Mouse (Mus musculus): ENCODE data around the gene Ptms. TPM values are rescaled to one million over a fixed set of nuclear protein-coding genes. Genes with fewer than 3 reads are reported as not detected.

The Ptms gene
- polyA plus RNA-seq, 1 experiment: 1,462 TPM

- TF ChIP-seq MYOD1 (IDR thresholded peaks at IDR 0.05; ENCODE audit: control insufficient read depth in 1 of 3, insufficient read length in 2 of 3, low read depth in 2 of 3): no peak
- peaks cover 18% of the 10 kb centered on the region for H3K79me2 ChIP-seq (ENCODE audit: control insufficient read depth, insufficient read depth)
- H3K36me3 ChIP-seq (ENCODE audit: control insufficient read depth, insufficient read depth): peaks cover 19% of the 10 kb centered on the region
These were observed 17.6 kb upstream of the Ptms start for GRCm38 (mm10) chr6:124937493-124937892.

GRCm38 (mm10) chr6:124936681-124937080, 16.8 kb upstream of the Ptms start:
- H3K36me3 ChIP-seq (ENCODE audit: control insufficient read depth, insufficient read depth): peaks cover 19% of the 10 kb centered on the region
- H3K4me2 ChIP-seq (ENCODE audit: low read depth): no peak overlapping the region
- peaks cover 26% of the 10 kb centered on the region for H3K79me2 ChIP-seq (ENCODE audit: control insufficient read depth, insufficient read depth)
- no peak overlapping the region for H3ac ChIP-seq (ENCODE audit: control insufficient read depth, insufficient read length)
- no peaks in the 10 kb centered on the region for H3K27me3 ChIP-seq (ENCODE audit: control insufficient read depth, insufficient read depth, insufficient read length)
- TF ChIP-seq TCF12 (IDR thresholded peaks at IDR 0.05; ENCODE audit: insufficient read depth, poor library complexity, severe bottlenecking): no peak
- no peak for TF ChIP-seq E2F4 (IDR thresholded peaks at IDR 0.05; ENCODE audit: insufficient read depth)
- no peak for TF ChIP-seq CEBPB (IDR thresholded peaks at IDR 0.05; ENCODE audit: insufficient read depth, poor library complexity, severe bottlenecking)
- TF ChIP-seq REST (IDR thresholded peaks at IDR 0.05; ENCODE audit: insufficient read depth, insufficient read length): no peak
- TF ChIP-seq SRF (IDR thresholded peaks at IDR 0.05; ENCODE audit: control insufficient read depth, insufficient read length, low read depth): no peak
- no peak for TF ChIP-seq MAX (IDR thresholded peaks at IDR 0.05; ENCODE audit: low read depth)
- no peak for TF ChIP-seq TCF3 (IDR thresholded peaks at IDR 0.05; ENCODE audit: insufficient read length, low read depth)
- TF ChIP-seq MYOD1 (IDR thresholded peaks at IDR 0.05; ENCODE audit: control insufficient read depth in 1 of 3, insufficient read length in 2 of 3, low read depth in 2 of 3): no peak
- no peak for TF ChIP-seq MYOG (IDR thresholded peaks at IDR 0.05; ENCODE audit: control insufficient read depth in 1 of 3, insufficient read depth in 1 of 3, insufficient read length in 2 of 3, low read depth in 2 of 3)
- no peak for TF ChIP-seq POLR2AphosphoS2 (IDR thresholded peaks at IDR 0.05; ENCODE audit: insufficient read length, low read depth)
- no peak for TF ChIP-seq POLR2A (IDR thresholded peaks at IDR 0.05; ENCODE audit: insufficient read length, low read depth)
- no peak for TF ChIP-seq USF1 (IDR thresholded peaks at IDR 0.05; ENCODE audit: low read depth)
- H3K4me3 ChIP-seq: no peak overlapping the region

More at GRCm38 (mm10) chr6:124937493-124937892, 17.6 kb upstream of the Ptms start:
- no peak overlapping the region for H3K4me2 ChIP-seq (ENCODE audit: low read depth)
- no peaks in the 10 kb centered on the region for H3K27me3 ChIP-seq (ENCODE audit: control insufficient read depth, insufficient read depth, insufficient read length)
- no peak overlapping the region for H3K4me3 ChIP-seq
- no peak overlapping the region for H3ac ChIP-seq (ENCODE audit: control insufficient read depth, insufficient read length)

DNA sequence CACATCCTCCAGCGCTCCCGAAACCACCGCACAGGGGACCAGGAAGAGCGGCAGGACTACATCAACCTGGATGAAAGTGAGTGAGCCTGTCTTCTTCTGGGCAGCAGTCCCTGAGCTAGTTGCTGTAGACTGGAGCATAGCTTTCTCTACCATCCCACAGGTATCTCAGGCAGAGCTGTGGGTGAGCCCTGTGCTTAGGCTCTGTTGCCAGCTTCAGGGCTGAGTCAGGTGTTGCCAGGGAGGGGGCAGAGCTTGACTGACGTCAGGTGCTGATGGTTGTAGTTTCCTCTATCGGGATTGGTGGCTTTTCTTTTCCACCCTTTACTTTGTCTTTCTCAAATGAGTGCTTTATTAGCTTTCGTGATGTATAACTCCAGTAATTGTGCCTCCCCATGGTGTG, 14.8 kb upstream of the Ptms start:
- Histone ChIP-seq H3K4me2 (ENCODE audit: low read depth) (no peak overlapping the region), H3K79me2 (ENCODE audit: control insufficient read depth, insufficient read depth) (peaks cover 27% of the 10 kb centered on the region), H3K36me3 (ENCODE audit: control insufficient read depth, insufficient read depth) (peaks cover 19% of the 10 kb centered on the region), H3ac (ENCODE audit: control insufficient read depth, insufficient read length) (no peak overlapping the region), H3K4me3 (no peak overlapping the region), H3K27me3 (ENCODE audit: control insufficient read depth, insufficient read depth, insufficient read length) (no peaks in the 10 kb centered on the region)
- TF ChIP-seq TCF12 (IDR thresholded peaks at IDR 0.05; ENCODE audit: insufficient read depth, poor library complexity, severe bottlenecking): no peak
- no peak for TF ChIP-seq SRF (IDR thresholded peaks at IDR 0.05; ENCODE audit: control insufficient read depth, insufficient read length, low read depth)
- TF ChIP-seq MYOD1 (IDR thresholded peaks at IDR 0.05; ENCODE audit: control insufficient read depth in 1 of 3, insufficient read length in 2 of 3, low read depth in 2 of 3): no peak
- no peak for TF ChIP-seq E2F4 (IDR thresholded peaks at IDR 0.05; ENCODE audit: insufficient read depth)
- no peak for TF ChIP-seq USF1 (IDR thresholded peaks at IDR 0.05; ENCODE audit: low read depth)
- no peak for TF ChIP-seq TCF3 (IDR thresholded peaks at IDR 0.05; ENCODE audit: insufficient read length, low read depth)
- TF ChIP-seq POLR2A (IDR thresholded peaks at IDR 0.05; ENCODE audit: insufficient read length, low read depth): no peak
- no peak for TF ChIP-seq REST (IDR thresholded peaks at IDR 0.05; ENCODE audit: insufficient read depth, insufficient read length)
- TF ChIP-seq MAX (IDR thresholded peaks at IDR 0.05; ENCODE audit: low read depth): no peak

GRCm38 (mm10) chr6:124933127-124933526, 13.2 kb upstream of the Ptms start:
- H3K36me3 ChIP-seq (ENCODE audit: control insufficient read depth, insufficient read depth): peaks cover 19% of the 10 kb centered on the region
- no peak for TF ChIP-seq POLR2A (IDR thresholded peaks at IDR 0.05; ENCODE audit: insufficient read length, low read depth)
- no peak for TF ChIP-seq USF1 (IDR thresholded peaks at IDR 0.05; ENCODE audit: low read depth)
- TF ChIP-seq MYOG (IDR thresholded peaks at IDR 0.05; ENCODE audit: control insufficient read depth in 1 of 3, insufficient read depth in 1 of 3, insufficient read length in 2 of 3, low read depth in 2 of 3): no peak
- no peak for TF ChIP-seq SRF (IDR thresholded peaks at IDR 0.05; ENCODE audit: control insufficient read depth, insufficient read length, low read depth)
- TF ChIP-seq REST (IDR thresholded peaks at IDR 0.05; ENCODE audit: insufficient read depth, insufficient read length): no peak
- no peak for TF ChIP-seq MAX (IDR thresholded peaks at IDR 0.05; ENCODE audit: low read depth)
- TF ChIP-seq TCF3 (IDR thresholded peaks at IDR 0.05; ENCODE audit: insufficient read length, low read depth): no peak
- no peak for TF ChIP-seq POLR2AphosphoS2 (IDR thresholded peaks at IDR 0.05; ENCODE audit: insufficient read length, low read depth)
- TF ChIP-seq CEBPB (IDR thresholded peaks at IDR 0.05; ENCODE audit: insufficient read depth, poor library complexity, severe bottlenecking): no peak
- TF ChIP-seq TCF12 (IDR thresholded peaks at IDR 0.05; ENCODE audit: insufficient read depth, poor library complexity, severe bottlenecking): no peak
- TF ChIP-seq E2F4 (IDR thresholded peaks at IDR 0.05; ENCODE audit: insufficient read depth): no peak
- no peak for TF ChIP-seq MYOD1 (IDR thresholded peaks at IDR 0.05; ENCODE audit: control insufficient read depth in 1 of 3, insufficient read length in 2 of 3, low read depth in 2 of 3)
- H3K27me3 ChIP-seq (ENCODE audit: control insufficient read depth, insufficient read depth, insufficient read length): no peaks in the 10 kb centered on the region
- peak overlapping the region; percentile 76 for H3K4me3 ChIP-seq
- H3K4me2 ChIP-seq (ENCODE audit: low read depth): no peak overlapping the region
- no peak overlapping the region for H3ac ChIP-seq (ENCODE audit: control insufficient read depth, insufficient read length)
- peaks cover 27% of the 10 kb centered on the region for H3K79me2 ChIP-seq (ENCODE audit: control insufficient read depth, insufficient read depth)

- peak overlapping the region; percentile 76 for H3K4me3 ChIP-seq
These were observed 12.4 kb upstream of the Ptms start for GRCm38 (mm10) chr6:124932314-124932695.

More at GRCm38 (mm10) chr6:124932314-124932695, 12.4 kb upstream of the Ptms start:
- TF ChIP-seq USF1 (IDR thresholded peaks at IDR 0.05; ENCODE audit: low read depth) (no peak), POLR2A (IDR thresholded peaks at IDR 0.05; ENCODE audit: insufficient read length, low read depth) (no peak), CEBPB (IDR thresholded peaks at IDR 0.05; ENCODE audit: insufficient read depth, poor library complexity, severe bottlenecking) (no peak)
- Histone ChIP-seq H3K27me3 (ENCODE audit: control insufficient read depth, insufficient read depth, insufficient read length) (no peaks in the 10 kb centered on the region), H3K36me3 (ENCODE audit: control insufficient read depth, insufficient read depth) (peaks cover 19% of the 10 kb centered on the region), H3ac (ENCODE audit: control insufficient read depth, insufficient read length) (peak overlapping the region; percentile 61), H3K4me2 (ENCODE audit: low read depth) (peak overlapping the region; percentile 88), H3K79me2 (ENCODE audit: control insufficient read depth, insufficient read depth) (peaks cover 27% of the 10 kb centered on the region)
